ENCODE assay signal across 8 mouse cellular contexts in the genomic region with DNA sequence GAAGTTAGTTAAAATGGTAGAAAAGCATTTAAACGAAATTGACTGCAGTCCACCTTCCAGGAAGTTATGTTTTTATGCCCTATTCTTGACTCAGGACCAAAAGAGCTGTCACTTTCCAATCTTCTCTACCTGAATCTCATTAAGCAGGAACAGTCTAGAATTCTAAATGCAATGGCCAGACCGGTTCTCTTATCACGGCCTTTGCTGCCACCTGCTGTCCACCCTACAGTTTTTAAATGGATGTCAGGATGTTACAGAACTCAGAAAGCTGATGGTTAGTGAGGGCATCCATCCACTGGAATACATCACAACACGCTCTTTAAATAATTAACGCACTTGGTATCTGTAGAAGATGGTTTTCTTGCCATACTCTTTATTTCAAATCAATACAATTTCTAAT.
A peak's percentile ranks its signal among the peaks of the same experiment; 100 is the strongest.
DNase-seq lines count a peak whose midpoint lies in the region; ATAC-seq and TF ChIP-seq lines count a peak whose summit lies in the region.

No protein-coding gene starts in this region.

- peaks cover 45% of the 10 kb centered on the region for H3K27me3 ChIP-seq in heart, postnatal 0 days (ENCODE audit: control insufficient read depth, insufficient read depth, low read length)
- peaks cover 21% of the 10 kb centered on the region for H3K27me3 ChIP-seq in E14TG2a.4 (ENCODE audit: insufficient read depth, low read length)
- peaks cover 34% of the 10 kb centered on the region for H3K27me3 ChIP-seq in forebrain, embryonic 15.5 days
- peaks cover under 1% of the 10 kb centered on the region; the same call in 1 of the 2 replicates for H3K27me3 ChIP-seq in splenic B cell, adult 2 months (ENCODE audit: control insufficient read depth, insufficient read depth, low read length, poor library complexity, severe bottlenecking)

- H3K9me3 ChIP-seq in heart, postnatal 0 days (replicated peaks; ENCODE audit: control insufficient read depth, low read length), result no peaks in the 10 kb centered on the region
- H3K9me3 ChIP-seq in E14TG2a.4 (ENCODE audit: low read length), result no peaks in the 10 kb centered on the region
- H3K9me3 ChIP-seq in forebrain, embryonic 15.5 days, result no peaks in the 10 kb centered on the region

- no peak overlapping the region for H3K9ac ChIP-seq in heart, postnatal 0 days (replicated peaks; ENCODE audit: low read depth, low read length)
- H3K9ac ChIP-seq in forebrain, embryonic 15.5 days (replicated peaks), result no peak overlapping the region

- no peak for TF ChIP-seq EP300 in heart, postnatal 0 days (IDR thresholded peaks at IDR 0.05; ENCODE audit: low read depth)

- H3K27ac ChIP-seq in heart, postnatal 0 days (ENCODE audit: low read depth), result no peak overlapping the region
- H3K27ac ChIP-seq in forebrain, embryonic 15.5 days (replicated peaks), result no peak overlapping the region

- no peak overlapping the region for H3K4me2 ChIP-seq in heart, postnatal 0 days (ENCODE audit: low read depth, low read length)
- H3K4me2 ChIP-seq in forebrain, embryonic 15.5 days (replicated peaks), result no peak overlapping the region

- peak; percentile 69 for TF ChIP-seq CTCF in heart, postnatal 0 days (IDR thresholded peaks at IDR 0.05; ENCODE audit: low read depth)
- peak; percentile 19; the same call in 1 of the 2 replicates for TF ChIP-seq CTCF in E14TG2a.4 (conservative IDR thresholded peaks at IDR 0.05; ENCODE audit: low read length)

- ATAC-seq in heart, postnatal 0 days (ENCODE audit: insufficient read depth, low read depth), result no peak
- ATAC-seq in forebrain, embryonic 15.5 days (replicated peaks), result 0 out of 2 replicates have a peak, but pooled peaks have one; percentile 21
- peak; percentile 66 for ATAC-seq in megakaryocyte progenitor cell, adult 5-6 weeks (replicated peaks; ENCODE audit: poor library complexity)

- WGBS in heart, postnatal 0 days, result 15% methylated on average over 5 of the region's 5 CpGs
- WGBS in forebrain, embryonic 15.5 days, result 17% methylated on average over 5 of the region's 5 CpGs

- no peak overlapping the region for H3K4me3 ChIP-seq in heart, postnatal 0 days (ENCODE audit: low read depth, low read length)
- no peak overlapping the region for H3K4me3 ChIP-seq in E14TG2a.4 (replicated peaks; ENCODE audit: low read length)
- H3K4me3 ChIP-seq in forebrain, embryonic 15.5 days, result no peak overlapping the region

- DNase-seq in heart, postnatal 0 days (ENCODE audit: low spot score), result peak; percentile 50
- no peak for DNase-seq in heart, adult 9 months (ENCODE audit: low spot score in 2 of 2)
- peak; percentile 18 for DNase-seq in cerebellum, adult 11 months
- DNase-seq in layer of hippocampus, adult 8-10 months (ENCODE audit: low spot score in 2 of 2), result peak; percentile 21 to 57
- DNase-seq in splenic B cell, adult 2 months (ENCODE audit: low read depth, low spot score), result peak; percentile 54

- H3K36me3 ChIP-seq in heart, postnatal 0 days (replicated peaks; ENCODE audit: control insufficient read depth, insufficient read depth, low read length), result no peaks in the 10 kb centered on the region
- H3K36me3 ChIP-seq in E14TG2a.4 (ENCODE audit: insufficient read depth, low read length), result no peaks in the 10 kb centered on the region
- H3K36me3 ChIP-seq in forebrain, embryonic 15.5 days, result no peaks in the 10 kb centered on the region
- no peaks in the 10 kb centered on the region for H3K36me3 ChIP-seq in splenic B cell, adult 2 months (ENCODE audit: control insufficient read depth, insufficient read depth, low read length, poor library complexity, severe bottlenecking)

- no peaks in the 10 kb centered on the region for H3K4me1 ChIP-seq in heart, postnatal 0 days (ENCODE audit: control insufficient read depth, insufficient read depth)
- H3K4me1 ChIP-seq in E14TG2a.4 (replicated peaks; ENCODE audit: low read depth, low read length), result peaks cover 11% of the 10 kb centered on the region
- peaks cover 14% of the 10 kb centered on the region for H3K4me1 ChIP-seq in forebrain, embryonic 15.5 days

Comparison
In these comparisons a context has a peak if more than half of its experiments do, and no peak if none do; other contexts are left out.
1. DNase-seq: peak in heart, postnatal 0 days (single experiment), cerebellum, adult 11 months (single experiment), layer of hippocampus, adult 8-10 months (2 of 2) and splenic B cell, adult 2 months (single experiment); none in heart, adult 9 months (0 of 2).